Mouse (Mus musculus): Measurements from ENCODE around the gene Ssr4. TPM values are rescaled to one million over a fixed set of nuclear protein-coding genes. Genes with fewer than 3 reads are reported as not detected.

Gene Ssr4
- polyA plus RNA-seq (2015; fragmentation: Nextera tagmentation; extraction: Ambion mirVana): 211 and 212 TPM in 2 replicates

GRCm38 (mm10) chrX:73786364-73787224, at the start of gene Ssr4, which contains the start of gene Idh3g:
Ssr4 (plus strand) TSS chrX:73787028.
Idh3g (minus strand) TSS chrX:73786897.

GRCm38 (mm10) chrX:73756334-73757140, 30.3 kb upstream of the Ssr4 start, which contains the start of gene Plxnb3:
Plxnb3 (plus strand) TSS chrX:73757090.

GRCm38 (mm10) chrX:73774168-73774760, 12.6 kb upstream of the Ssr4 start, which contains the start of gene Srpk3:
Srpk3 (plus strand) TSS chrX:73774405.

GRCm38 (mm10) chrX:73824185-73825151, 37.6 kb downstream of the Ssr4 start, which contains the start of gene Pdzd4:
Pdzd4 (minus strand) TSS chrX:73824969.

Other genes with a start within 250 kb of the Ssr4 start
- 2.0 and 2.2 TPM in 2 replicates for gene Dusp9, start 147.6 kb upstream of the Ssr4 start, polyA plus RNA-seq (2015; fragmentation: Nextera tagmentation; extraction: Ambion mirVana)
- 160 and 181 TPM in 2 replicates for gene Pnck, start 126.9 kb upstream of the Ssr4 start, polyA plus RNA-seq (2015; fragmentation: Nextera tagmentation; extraction: Ambion mirVana)
- gene Slc6a8, start 113.9 kb upstream of the Ssr4 start, polyA plus RNA-seq (2015; fragmentation: Nextera tagmentation; extraction: Ambion mirVana): 9.5 and 10.7 TPM in 2 replicates
- gene Bcap31, start 70.9 kb upstream of the Ssr4 start, polyA plus RNA-seq (2015; fragmentation: Nextera tagmentation; extraction: Ambion mirVana): 152 and 157 TPM in 2 replicates
- 11.4 and 13.1 TPM in 2 replicates for gene Abcd1, start 70.4 kb upstream of the Ssr4 start, polyA plus RNA-seq (2015; fragmentation: Nextera tagmentation; extraction: Ambion mirVana)
- gene Plxnb3, start 29.9 kb upstream of the Ssr4 start, polyA plus RNA-seq (2015; fragmentation: Nextera tagmentation; extraction: Ambion mirVana): 2.4 and 3.4 TPM in 2 replicates
- 2.1 and 2.8 TPM in 2 replicates for gene Srpk3, start 12.6 kb upstream of the Ssr4 start, polyA plus RNA-seq (2015; fragmentation: Nextera tagmentation; extraction: Ambion mirVana)
- 244 and 280 TPM in 2 replicates for gene Idh3g, start 131 bp upstream of the Ssr4 start, polyA plus RNA-seq (2015; fragmentation: Nextera tagmentation; extraction: Ambion mirVana)
- gene Pdzd4, start 37.9 kb downstream of the Ssr4 start, polyA plus RNA-seq (2015; fragmentation: Nextera tagmentation; extraction: Ambion mirVana): 4.0 and 4.7 TPM in 2 replicates
- not detected in 2 replicates for gene Avpr2, start 105.1 kb downstream of the Ssr4 start, polyA plus RNA-seq (2015; fragmentation: Nextera tagmentation; extraction: Ambion mirVana)
- gene L1cam, start 109.1 kb downstream of the Ssr4 start, polyA plus RNA-seq (2015; fragmentation: Nextera tagmentation; extraction: Ambion mirVana): 55.5 and 73.7 TPM in 2 replicates
- gene Arhgap4, start 134.8 kb downstream of the Ssr4 start, polyA plus RNA-seq (2015; fragmentation: Nextera tagmentation; extraction: Ambion mirVana): 1.9 and 2.2 TPM in 2 replicates
- 118 TPM in 2 replicates for gene Naa10, start 134.9 kb downstream of the Ssr4 start, polyA plus RNA-seq (2015; fragmentation: Nextera tagmentation; extraction: Ambion mirVana)
- 12.8 and 15.2 TPM in 2 replicates for gene Renbp, start 143.8 kb downstream of the Ssr4 start, polyA plus RNA-seq (2015; fragmentation: Nextera tagmentation; extraction: Ambion mirVana)
- gene Hcfc1, start 179.3 kb downstream of the Ssr4 start, polyA plus RNA-seq (2015; fragmentation: Nextera tagmentation; extraction: Ambion mirVana): 27.8 and 31.0 TPM in 2 replicates
- 39.7 and 41.8 TPM in 2 replicates for gene Irak1, start 236.9 kb downstream of the Ssr4 start, polyA plus RNA-seq (2015; fragmentation: Nextera tagmentation; extraction: Ambion mirVana)